Mouse (Mus musculus) forebrain, embryonic 12.5 days (tissue): Measurements from ENCODE around the gene Espn. TPM values are rescaled to one million over a fixed set of nuclear protein-coding genes. Genes with fewer than 3 reads are reported as not detected.

Experiments used
- ATAC-seq: fragments of 200-750 bp; cut with Nextera tagmentation; 2 replicates; pipeline ENCODE4 v1.8.0; 2017; ENCODE audit warnings: moderate TSS enrichment; ENCODE audit not compliant: low FRiP score
- H3K27ac ChIP-seq: fragments of 300-500 bp; sonication (generic); 2 replicates; pipeline ENCODE4 v1.5.1; 2016; ENCODE audit warnings: mild to moderate bottlenecking
- H3K27me3 ChIP-seq: fragments of 300-500 bp; sonication (generic); 2 replicates; pipeline ENCODE4 v1.6.1; 2016; ENCODE audit warnings: mild to moderate bottlenecking
- H3K36me3 ChIP-seq: fragments of 300-500 bp; sonication (generic); replicated peaks from 2 replicates; pipeline ENCODE4 v1.6.1; 2016; ENCODE audit warnings: mild to moderate bottlenecking
- H3K4me1 ChIP-seq: fragments of 300-500 bp; sonication (generic); 2 replicates; pipeline ENCODE4 v1.6.1; 2016
- H3K4me2 ChIP-seq: fragments of 300-500 bp; sonication (generic); 2 replicates; pipeline ENCODE4 v1.6.1; 2016; ENCODE audit warnings: mild to moderate bottlenecking, moderate library complexity
- H3K4me3 ChIP-seq: fragments of 300-500 bp; sonication (generic); replicated peaks from 2 replicates; pipeline ENCODE4 v1.5.1; 2016; ENCODE audit warnings: mild to moderate bottlenecking
- H3K9ac ChIP-seq: fragments of 300-500 bp; sonication (generic); 2 replicates; pipeline ENCODE4 v1.6.1; 2016; ENCODE audit warnings: mild to moderate bottlenecking
- H3K9me3 ChIP-seq: fragments of 300-500 bp; sonication (generic); 2 replicates; pipeline ENCODE4 v1.6.1; 2016
- WGBS: fragments of 180-500 bp; shearing (Covaris S2); methylation state at CpG from one replicate; pipeline ENCODE4 v1.1.7; 2016; 5-methylcytosine and 5-hydroxymethylcytosine counted together
- polyA plus RNA-seq: library from polyadenylated mRNA; unstranded; fragments of >200 nt; fragmentation: Nextera tagmentation; extraction: Ambion mirVana; gene quantifications from 2 replicates; pipeline ENCODE4 v1.2.1, GENCODE M21; 2016

Gene Espn
- polyA plus RNA-seq, 1 experiment from 2014 or later: 1.8 TPM

DNA sequence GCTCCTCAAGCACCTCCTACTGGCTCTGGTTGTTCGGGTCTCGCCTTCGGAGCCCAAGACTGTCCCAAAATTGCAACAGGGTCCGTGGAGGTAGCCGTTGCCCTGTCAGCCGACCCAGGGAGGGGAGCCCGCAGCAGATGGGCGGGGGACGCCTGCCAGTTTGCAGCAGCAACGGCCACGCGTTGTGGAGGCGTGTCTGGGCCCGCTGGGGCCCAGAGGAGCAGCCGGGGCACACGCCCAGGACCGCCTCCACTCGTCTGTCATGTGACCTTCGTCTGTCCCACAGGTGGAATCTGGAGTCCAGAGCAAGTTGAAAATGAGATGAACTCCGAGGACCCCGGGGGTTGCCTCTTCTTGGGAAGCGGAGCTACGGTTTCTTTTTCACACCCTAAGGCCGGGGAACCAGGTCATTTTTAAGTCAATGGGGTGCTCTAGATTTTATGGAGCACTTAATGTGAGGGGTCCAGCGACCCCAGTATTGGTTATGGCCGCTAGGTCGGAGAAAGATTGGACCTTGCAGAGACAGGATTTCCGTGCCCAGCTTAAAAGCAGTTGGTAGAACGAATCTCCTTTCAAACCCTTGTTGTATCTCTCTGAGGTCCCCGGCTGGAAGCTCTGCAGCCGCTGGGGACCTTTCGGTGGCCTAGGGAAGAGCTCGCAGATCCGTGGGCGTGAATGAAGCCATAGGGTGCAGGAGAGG is 6.6 kb upstream of the Espn start, which contains the start of gene Hes2:
Gene Hes2, plus strand, starts transcription at position 283 of the 700 bp plus-strand sequence.
- Histone ChIP-seq H3K27ac (no peak within 1 kb of the TSS), H3K4me1 (peaks cover 14% of the 10 kb centered on the region), H3K27me3 (peaks cover 92% of the 10 kb centered on the region), H3K36me3 (no peaks in the 10 kb centered on the region), H3K4me3 (peak within 1 kb of the TSS; percentile 14; the same call in 1 of the 2 replicates), H3K9ac (no peak within 1 kb of the TSS), H3K9me3 (no peaks in the 10 kb centered on the region), H3K4me2 (peak within 1 kb of the TSS; percentile 15)
- 2% methylated on average over 35 of the region's 35 CpGs for WGBS
- no peak for ATAC-seq

DNA sequence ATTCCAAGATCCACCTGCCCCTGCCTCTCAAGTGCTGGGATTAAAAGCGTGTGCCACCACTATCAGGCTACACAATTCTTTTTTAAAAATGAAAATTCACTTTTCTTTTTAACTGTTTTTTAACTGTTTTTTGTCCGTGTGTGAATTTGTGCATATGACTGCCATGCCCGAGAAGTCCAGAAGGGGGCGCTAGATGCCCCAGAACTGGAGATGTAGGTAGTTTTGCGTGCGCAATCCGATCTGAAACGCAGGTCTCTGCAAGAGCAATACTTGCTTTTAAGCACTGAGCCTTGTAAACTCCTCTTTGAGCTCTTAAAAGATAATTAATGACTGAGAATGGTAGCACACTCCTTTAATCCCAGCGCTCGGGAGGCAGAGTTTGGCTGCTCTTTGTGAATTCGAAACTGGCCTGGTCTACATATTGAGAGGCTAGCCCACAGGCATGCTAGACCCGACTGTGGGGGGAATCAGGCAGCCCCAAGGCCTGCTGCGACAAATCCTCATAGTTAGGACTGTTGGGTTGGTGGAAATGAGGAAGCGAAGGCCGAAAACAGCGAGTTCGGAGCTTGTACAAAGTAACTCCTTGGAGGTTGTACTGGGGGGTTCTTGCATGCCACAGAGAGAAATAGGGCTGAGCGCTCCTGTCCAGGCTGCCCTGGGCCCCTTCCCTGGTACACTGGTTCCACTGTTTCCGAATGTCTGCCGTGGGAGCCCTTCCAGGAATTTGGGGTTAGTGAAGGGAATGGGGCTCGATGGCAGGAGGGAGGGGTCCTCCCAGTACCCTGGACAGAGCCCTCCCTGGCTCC is 5.8 kb upstream of the Espn start:
- Histone ChIP-seq H3K27me3 (peaks cover 96% of the 10 kb centered on the region), H3K4me1 (peaks cover 18% of the 10 kb centered on the region), H3K4me2 (no peak overlapping the region), H3K9ac (no peak overlapping the region), H3K9me3 (no peaks in the 10 kb centered on the region), H3K36me3 (no peaks in the 10 kb centered on the region), H3K4me3 (peak overlapping the region; percentile 3; the same call in 1 of the 2 replicates), H3K27ac (no peak overlapping the region)
- no peak for ATAC-seq
- 18% methylated on average over 21 of the region's 21 CpGs for WGBS

- no peak for ATAC-seq
- H3K4me3 ChIP-seq: no peak overlapping the region
- no peak overlapping the region for H3K4me2 ChIP-seq
- WGBS: 61% methylated on average over 4 of the region's 4 CpGs
- no peak overlapping the region for H3K27ac ChIP-seq
- H3K9me3 ChIP-seq: no peaks in the 10 kb centered on the region
- peaks cover 30% of the 10 kb centered on the region for H3K4me1 ChIP-seq
- no peak overlapping the region for H3K9ac ChIP-seq
- no peaks in the 10 kb centered on the region for H3K36me3 ChIP-seq
- peaks cover 96% of the 10 kb centered on the region for H3K27me3 ChIP-seq
Observed at GRCm38 (mm10) chr4:152155019-152155418, 2.8 kb upstream of the Espn start.

- Histone ChIP-seq H3K4me3 (peak overlapping the region; percentile 22), H3K9me3 (no peaks in the 10 kb centered on the region), H3K4me1 (peaks cover 21% of the 10 kb centered on the region), H3K9ac (no peak overlapping the region), H3K27ac (no peak overlapping the region), H3K27me3 (peaks cover 96% of the 10 kb centered on the region), H3K36me3 (no peaks in the 10 kb centered on the region), H3K4me2 (peak overlapping the region; percentile 39)
- 3% methylated on average over 23 of the region's 23 CpGs for WGBS
- no peak for ATAC-seq
Observed at GRCm38 (mm10) chr4:152153771-152154177, 1.6 kb upstream of the Espn start.

GRCm38 (mm10) chr4:152151451-152151965 is 663 bp downstream of the Espn start:
- Histone ChIP-seq H3K36me3 (no peaks in the 10 kb centered on the region), H3K4me1 (peaks cover 16% of the 10 kb centered on the region), H3K9ac (0 out of 2 replicates have a peak overlapping the region, but pooled peaks have one; percentile 33), H3K4me3 (peak overlapping the region; percentile 37), H3K4me2 (peak overlapping the region; percentile 53), H3K27me3 (peaks cover 90% of the 10 kb centered on the region), H3K27ac (no peak overlapping the region), H3K9me3 (no peaks in the 10 kb centered on the region)
- 18% methylated on average over 7 of the region's 7 CpGs for WGBS
- no peak for ATAC-seq

GRCm38 (mm10) chr4:152150546-152150945 is 1.6 kb downstream of the Espn start:
- Histone ChIP-seq H3K4me3 (no peak overlapping the region), H3K4me1 (peaks cover 16% of the 10 kb centered on the region), H3K27ac (no peak overlapping the region), H3K27me3 (peaks cover 95% of the 10 kb centered on the region), H3K9ac (no peak overlapping the region), H3K9me3 (no peaks in the 10 kb centered on the region), H3K36me3 (no peaks in the 10 kb centered on the region), H3K4me2 (no peak overlapping the region)
- ATAC-seq: no peak
- WGBS: 70% methylated on average over 4 of the region's 4 CpGs

DNA sequence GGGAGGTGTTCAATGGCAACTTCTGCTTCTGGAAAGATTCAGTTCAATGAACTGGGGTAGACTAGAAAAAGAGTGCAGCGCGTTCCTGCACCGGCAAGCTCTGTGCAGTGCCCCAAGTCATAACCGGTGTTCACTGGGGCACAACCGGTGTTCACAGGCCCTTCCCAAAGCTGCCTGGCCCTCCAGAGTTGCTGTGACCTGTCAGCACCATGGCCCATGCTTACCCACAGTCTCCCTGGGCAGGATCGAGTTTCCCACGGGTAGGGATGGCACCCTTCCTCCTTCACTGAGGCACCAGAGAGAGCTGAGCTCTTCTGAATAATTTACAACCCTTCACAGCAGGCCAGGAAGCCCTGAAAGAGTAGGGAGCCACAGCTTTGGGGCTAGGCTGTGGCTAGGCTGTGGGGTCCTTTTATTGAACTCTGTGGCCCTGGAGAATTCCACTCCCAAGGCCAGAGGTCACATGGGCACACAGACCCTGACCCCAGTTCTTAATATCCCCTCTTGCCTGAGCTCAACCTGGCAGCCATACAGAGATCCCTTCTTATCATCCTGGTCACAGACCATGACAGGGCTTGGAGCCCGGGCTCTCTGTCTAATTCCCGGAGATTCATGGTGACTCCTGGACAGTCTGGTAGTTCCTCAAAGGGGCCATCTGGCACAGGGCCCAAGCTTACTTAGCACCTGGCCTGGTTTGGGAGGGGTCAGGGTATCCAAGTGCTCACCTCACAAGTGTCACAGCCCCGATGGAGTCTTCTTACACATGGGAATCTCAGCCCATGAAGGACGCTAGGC is 5.9 kb downstream of the Espn start:
- no peaks in the 10 kb centered on the region for H3K4me1 ChIP-seq
- H3K9me3 ChIP-seq: no peaks in the 10 kb centered on the region
- no peak for ATAC-seq
- H3K36me3 ChIP-seq: no peaks in the 10 kb centered on the region
- 76% methylated on average over 11 of the region's 11 CpGs for WGBS
- no peak overlapping the region for H3K4me2 ChIP-seq
- no peak overlapping the region for H3K4me3 ChIP-seq
- H3K27ac ChIP-seq: no peak overlapping the region
- H3K9ac ChIP-seq: no peak overlapping the region
- peaks cover 74% of the 10 kb centered on the region for H3K27me3 ChIP-seq

- no peak for ATAC-seq
- Histone ChIP-seq H3K4me3 (no peak overlapping the region), H3K9ac (no peak overlapping the region), H3K9me3 (no peaks in the 10 kb centered on the region), H3K27me3 (peaks cover 74% of the 10 kb centered on the region), H3K4me1 (no peaks in the 10 kb centered on the region), H3K27ac (no peak overlapping the region), H3K4me2 (no peak overlapping the region), H3K36me3 (no peaks in the 10 kb centered on the region)
- 72% methylated on average over 10 of the region's 10 CpGs for WGBS
Observed at GRCm38 (mm10) chr4:152145473-152145872, 6.7 kb downstream of the Espn start.

DNA sequence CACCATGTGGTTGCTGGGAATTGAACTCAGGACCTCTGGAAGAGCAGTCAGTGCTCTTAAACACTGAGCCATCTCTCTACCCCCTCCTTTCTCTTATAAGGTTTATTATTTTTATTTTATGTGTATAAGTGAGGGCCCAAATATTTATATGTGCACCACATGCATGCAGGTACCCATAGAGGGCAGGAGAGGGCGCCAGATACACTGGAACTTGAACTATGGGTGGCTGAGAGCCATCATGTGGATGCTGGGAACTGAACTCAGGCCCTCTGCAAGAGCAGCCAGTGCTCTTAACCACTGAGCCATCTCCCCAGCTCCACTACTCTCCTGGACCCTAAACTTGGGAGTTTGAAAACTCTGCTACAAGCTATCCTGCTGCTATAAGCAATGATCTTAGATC is 8.5 kb downstream of the Espn start:
- H3K4me3 ChIP-seq: no peak overlapping the region
- ATAC-seq: no peak
- H3K27ac ChIP-seq: no peak overlapping the region
- H3K27me3 ChIP-seq: peaks cover 69% of the 10 kb centered on the region
- H3K9me3 ChIP-seq: no peaks in the 10 kb centered on the region
- no peaks in the 10 kb centered on the region for H3K36me3 ChIP-seq
- no peak overlapping the region for H3K9ac ChIP-seq
- 46% methylated on average over 1 of the region's 1 CpGs for WGBS
- no peak overlapping the region for H3K4me2 ChIP-seq
- peaks cover 4% of the 10 kb centered on the region for H3K4me1 ChIP-seq

- WGBS: 72% methylated on average over 8 of the region's 8 CpGs
- Histone ChIP-seq H3K27me3 (peaks cover 71% of the 10 kb centered on the region), H3K4me1 (peaks cover 6% of the 10 kb centered on the region), H3K36me3 (no peaks in the 10 kb centered on the region), H3K9me3 (no peaks in the 10 kb centered on the region), H3K4me3 (no peak overlapping the region), H3K4me2 (no peak overlapping the region), H3K9ac (no peak overlapping the region), H3K27ac (no peak overlapping the region)
- no peak for ATAC-seq
Observed at GRCm38 (mm10) chr4:152141521-152142135, 10.5 kb downstream of the Espn start.

- WGBS: 27% methylated on average over 6 of the region's 6 CpGs
- Histone ChIP-seq H3K9ac (no peak overlapping the region), H3K4me1 (peaks cover 6% of the 10 kb centered on the region), H3K4me3 (no peak overlapping the region), H3K27me3 (peaks cover 71% of the 10 kb centered on the region), H3K27ac (no peak overlapping the region), H3K4me2 (no peak overlapping the region), H3K36me3 (no peaks in the 10 kb centered on the region), H3K9me3 (no peaks in the 10 kb centered on the region)
- ATAC-seq: no peak
Observed at GRCm38 (mm10) chr4:152140441-152140840, 11.7 kb downstream of the Espn start.
